Comparison of ENCODE assay signal across 14 mouse cellular contexts in the genomic region with DNA sequence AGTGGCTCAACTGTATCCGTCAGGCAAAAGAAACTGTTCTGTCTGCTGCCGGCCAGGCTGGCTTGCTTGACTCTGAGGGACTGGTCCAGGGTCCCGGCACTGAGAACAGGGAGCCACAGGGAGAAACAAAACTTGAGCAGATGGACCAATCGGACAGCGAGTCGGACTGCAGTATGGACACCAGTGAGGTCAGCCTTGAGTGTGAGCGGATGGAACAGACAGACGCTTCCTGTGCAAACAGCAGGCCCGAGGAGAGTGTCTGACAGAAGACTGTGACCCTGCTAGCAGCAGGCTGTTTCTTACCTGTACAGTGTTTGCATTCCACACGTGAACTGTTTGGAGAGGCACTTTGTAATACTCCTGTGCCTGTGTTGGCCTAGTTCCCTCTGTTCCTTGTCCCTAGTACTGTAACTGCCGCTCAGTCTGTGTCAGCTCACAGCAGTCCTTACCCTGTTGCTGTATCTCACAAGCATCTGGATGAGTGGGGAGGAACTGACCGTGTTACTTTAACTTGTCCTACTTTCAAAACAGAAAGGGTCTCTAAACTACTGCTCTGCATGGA. TPM values are rescaled to one million over a fixed set of nuclear protein-coding genes. Genes with fewer than 3 reads are reported as not detected.
DNase-seq lines count a peak whose midpoint lies in the region; ATAC-seq and TF ChIP-seq lines count a peak whose summit lies in the region.
"Had no signal": no experiment of that assay in that cellular context is flagged by ENCODE, and none has a peak within 500 bp of the region (broad histone marks: within the 10 kb centered on the region; RNA-seq: fewer than 3 reads in every experiment).

No protein-coding gene starts in this region.

- no peaks in the 10 kb centered on the region for H3K4me1 ChIP-seq in embryonic facial prominence, embryonic 12.5 days
- no peaks in the 10 kb centered on the region for H3K4me1 ChIP-seq in embryonic facial prominence, embryonic 10.5 days
- peaks cover 5% of the 10 kb centered on the region for H3K4me1 ChIP-seq in liver, adult 2 months (ENCODE audit: control insufficient read depth, insufficient read depth, low read length)
- H3K4me1 ChIP-seq in liver, embryonic 11.5 days (replicated peaks; ENCODE audit: control insufficient read depth, insufficient read depth, low read length) = no peaks in the 10 kb centered on the region; the same call in 1 of the 2 replicates
- H3K4me1 ChIP-seq: midbrain, embryonic 12.5 days had no signal

- TF ChIP-seq POLR2A in liver, adult 2 months (IDR thresholded peaks at IDR 0.05; ENCODE audit: extremely low read depth, insufficient read depth, low read length) = no peak

- H3K9me3 ChIP-seq in embryonic facial prominence, embryonic 12.5 days = no peaks in the 10 kb centered on the region
- H3K9me3 ChIP-seq in embryonic facial prominence, embryonic 10.5 days = no peaks in the 10 kb centered on the region
- no peaks in the 10 kb centered on the region for H3K9me3 ChIP-seq in liver, embryonic 11.5 days (ENCODE audit: control insufficient read depth, low read length)
- H3K9me3 ChIP-seq: embryonic facial prominence, embryonic 15.5 days; midbrain, embryonic 12.5 days had no signal

- DNase-seq in embryonic facial prominence, embryonic 10.5 days (ENCODE audit: low spot score) = no peak
- DNase-seq in liver, adult 2 months (ENCODE audit: extremely low read depth, low read depth, low spot score) = peak; percentile 74
- no peak for DNase-seq in liver, embryonic 11.5 days (ENCODE audit: low spot score)
- DNase-seq in lung, adult 18-20 months = peak; percentile 37 to 67
- peak; percentile 72 for DNase-seq in lung, postnatal 36 days
- DNase-seq in cerebellum, postnatal 10 days = no peak
- DNase-seq in right cerebral cortex, postnatal 10 days (ENCODE audit: low spot score in 2 of 2) = no peak
- DNase-seq: adrenal gland, postnatal 36 days; right cerebral cortex, adult 18-20 months had no signal

- H3K79me2 ChIP-seq in liver, adult 2 months (ENCODE audit: control insufficient read depth, insufficient read depth, low read length) = no peaks in the 10 kb centered on the region

- H3K27me3 ChIP-seq in embryonic facial prominence, embryonic 12.5 days = no peaks in the 10 kb centered on the region
- no peaks in the 10 kb centered on the region for H3K27me3 ChIP-seq in embryonic facial prominence, embryonic 10.5 days (replicated peaks; ENCODE audit: low read depth, poor library complexity, severe bottlenecking)
- H3K27me3 ChIP-seq in liver, adult 2 months (ENCODE audit: control insufficient read depth, insufficient read depth, low read length) = no peaks in the 10 kb centered on the region
- no peaks in the 10 kb centered on the region for H3K27me3 ChIP-seq in liver, embryonic 11.5 days (replicated peaks; ENCODE audit: control insufficient read depth, insufficient read depth, low read length)
- H3K27me3 ChIP-seq: embryonic facial prominence, embryonic 15.5 days; midbrain, embryonic 12.5 days had no signal

- no peak overlapping the region for H3K4me2 ChIP-seq in embryonic facial prominence, embryonic 12.5 days (replicated peaks)
- H3K4me2 ChIP-seq in liver, embryonic 11.5 days = no peak overlapping the region
- H3K4me2 ChIP-seq: embryonic facial prominence, embryonic 15.5 days; midbrain, embryonic 12.5 days had no signal

- H3K4me3 ChIP-seq in embryonic facial prominence, embryonic 12.5 days = no peak overlapping the region
- H3K4me3 ChIP-seq in embryonic facial prominence, embryonic 10.5 days = no peak overlapping the region
- H3K4me3 ChIP-seq in liver, adult 2 months (ENCODE audit: insufficient read depth, low read depth, low read length) = no peak overlapping the region
- no peak overlapping the region for H3K4me3 ChIP-seq in liver, embryonic 11.5 days (ENCODE audit: low read depth, low read length)
- H3K4me3 ChIP-seq: embryonic facial prominence, embryonic 15.5 days; layer of hippocampus, adult 2 months; midbrain, embryonic 12.5 days had no signal

- no peak for ATAC-seq in embryonic facial prominence, embryonic 12.5 days (ENCODE audit: insufficient number of reproducible peaks, insufficient read depth, low FRiP score, low TSS enrichment)
- ATAC-seq in liver, embryonic 11.5 days (replicated peaks; ENCODE audit: low FRiP score) = no peak

- 80% methylated on average over 12 of the region's 12 CpGs for WGBS in embryonic facial prominence, embryonic 12.5 days
- WGBS in embryonic facial prominence, embryonic 10.5 days = 85% methylated on average over 12 of the region's 12 CpGs
- 55% methylated on average over 12 of the region's 12 CpGs for WGBS in liver, adult 2 months
- 78% methylated on average over 12 of the region's 12 CpGs for WGBS in liver, embryonic 11.5 days

- no peak overlapping the region for H3K9ac ChIP-seq in embryonic facial prominence, embryonic 12.5 days
- no peak overlapping the region for H3K9ac ChIP-seq in liver, adult 2 months (ENCODE audit: low read depth, low read length)
- H3K9ac ChIP-seq in liver, embryonic 11.5 days (ENCODE audit: low read depth, low read length) = no peak overlapping the region
- H3K9ac ChIP-seq: embryonic facial prominence, embryonic 15.5 days; midbrain, embryonic 12.5 days had no signal

- TF ChIP-seq CTCF in liver, adult 2 months (IDR thresholded peaks at IDR 0.05; ENCODE audit: low read depth, low read length) = no peak

- 0 out of 2 replicates have a peak overlapping the region, but pooled peaks have one; percentile 12 for H3K27ac ChIP-seq in embryonic facial prominence, embryonic 12.5 days
- no peak overlapping the region for H3K27ac ChIP-seq in embryonic facial prominence, embryonic 10.5 days (replicated peaks)
- H3K27ac ChIP-seq in liver, adult 2 months (replicated peaks; ENCODE audit: insufficient read depth, low read depth, low read length) = no peak overlapping the region
- no peak overlapping the region for H3K27ac ChIP-seq in liver, embryonic 11.5 days (ENCODE audit: low read depth, low read length)
- H3K27ac ChIP-seq: embryonic facial prominence, embryonic 15.5 days; macrophage; midbrain, embryonic 12.5 days had no signal

- H3K36me3 ChIP-seq in embryonic facial prominence, embryonic 12.5 days = no peaks in the 10 kb centered on the region
- H3K36me3 ChIP-seq in embryonic facial prominence, embryonic 10.5 days (replicated peaks) = no peaks in the 10 kb centered on the region
- peaks cover 52% of the 10 kb centered on the region for H3K36me3 ChIP-seq in liver, adult 2 months (ENCODE audit: control insufficient read depth, insufficient read depth, low read length)
- H3K36me3 ChIP-seq in liver, embryonic 11.5 days (ENCODE audit: control insufficient read depth, insufficient read depth, low read length) = no peaks in the 10 kb centered on the region
- H3K36me3 ChIP-seq: embryonic facial prominence, embryonic 15.5 days; midbrain, embryonic 12.5 days had no signal

RNA-seq across cellular contexts. Expression of a gene that starts 26.8 kb away (rescaled TPM):
- 21.4 and 21.5 TPM in 2 replicates for polyA plus RNA-seq in embryonic facial prominence, embryonic 12.5 days (2016; fragmentation: Nextera tagmentation; extraction: Ambion mirVana)
- polyA plus RNA-seq in embryonic facial prominence, embryonic 10.5 days (2016; fragmentation: Nextera tagmentation; extraction: Ambion mirVana) = 13.3 and 14.4 TPM in 2 replicates
- total RNA-seq in liver, adult 2 months (2014; rRNA removed) = 37.2 and 43.1 TPM in 2 replicates
- polyA plus RNA-seq in liver, adult 2 months (2012; rRNA removed) = 2.2 and 3.1 TPM in 2 replicates
- polyA plus RNA-seq in liver, embryonic 11.5 days (2014; fragmentation: Nextera tagmentation; extraction: Ambion mirVana) = 11.0 and 11.4 TPM in 2 replicates

Comparison
In these comparisons a context has a peak if more than half of its experiments do, and no peak if none do; other contexts are left out.
1. DNase-seq: peak in liver, adult 2 months (single experiment), lung, adult 18-20 months (2 of 2) and lung, postnatal 36 days (single experiment); none in embryonic facial prominence, embryonic 10.5 days (single experiment), liver, embryonic 11.5 days (single experiment), cerebellum, postnatal 10 days (0 of 2) and right cerebral cortex, postnatal 10 days (0 of 2).